Comparison of ENCODE assay signal across 15 mouse cellular contexts in the genomic region with DNA sequence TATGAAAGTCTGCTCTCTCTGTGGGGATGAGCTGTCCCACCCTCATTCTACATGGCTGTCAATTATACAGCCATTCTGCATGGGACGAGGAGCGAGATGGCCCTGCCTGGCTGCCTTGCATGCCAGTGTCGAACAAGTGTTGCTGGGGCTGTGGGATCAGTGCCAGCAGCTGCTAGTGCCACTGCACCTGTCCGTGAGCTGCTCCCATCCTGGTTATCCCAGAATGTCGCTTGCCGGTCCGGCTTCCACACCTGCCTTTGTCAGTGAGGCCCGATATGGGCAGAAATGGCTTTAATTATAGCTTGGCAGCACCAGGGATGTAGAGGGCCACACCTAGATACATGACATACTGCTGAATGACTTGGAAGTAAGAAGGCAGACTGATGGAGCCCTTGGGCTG. TPM values are rescaled to one million over a fixed set of nuclear protein-coding genes. Genes with fewer than 3 reads are reported as not detected.
"Had no signal": no experiment of that assay in that cellular context is flagged by ENCODE, and none has a peak within 500 bp of the region (broad histone marks: within the 10 kb centered on the region; RNA-seq: fewer than 3 reads in every experiment).

No protein-coding gene starts in this region.

- H3K4me2 ChIP-seq: kidney, embryonic 15.5 days; liver, embryonic 12.5 days; lung, embryonic 14.5 days; midbrain, embryonic 12.5 days; stomach, embryonic 15.5 days had no signal

- H3K27me3 ChIP-seq: kidney, embryonic 15.5 days; midbrain, embryonic 12.5 days; stomach, embryonic 15.5 days had no signal

- DNase-seq: kidney, adult 2 months; kidney, postnatal 14 days; lung, embryonic 14.5 days; lung, postnatal 10 days; lung, postnatal 4 days; right cerebral cortex, postnatal 14 days; thymus, postnatal 25 days had no signal

- H3K27ac ChIP-seq: kidney, embryonic 15.5 days; left cerebral cortex, adult 2 months; liver, embryonic 12.5 days; midbrain, embryonic 12.5 days; stomach, embryonic 15.5 days had no signal

- H3K9me3 ChIP-seq: kidney, embryonic 15.5 days; liver, embryonic 12.5 days; midbrain, embryonic 12.5 days; stomach, embryonic 15.5 days had no signal

- H3K4me3 ChIP-seq: kidney, embryonic 15.5 days; left cerebral cortex, adult 2 months; liver, embryonic 12.5 days; stomach, embryonic 15.5 days had no signal

- H3K9ac ChIP-seq: liver, embryonic 12.5 days; lung, embryonic 14.5 days; stomach, embryonic 15.5 days had no signal

- ATAC-seq: intestine, embryonic 16.5 days; liver, embryonic 12.5 days; midbrain, embryonic 16.5 days had no signal

RNA-seq across cellular contexts. Expression of gene Creb3l3, which starts 26.4 kb away (rescaled TPM):
- total RNA-seq: megakaryocyte-erythroid progenitor cell, adult 5-6 weeks had no signal
